Mouse (Mus musculus): Measurements from ENCODE around the gene Adrm1.

DNA sequence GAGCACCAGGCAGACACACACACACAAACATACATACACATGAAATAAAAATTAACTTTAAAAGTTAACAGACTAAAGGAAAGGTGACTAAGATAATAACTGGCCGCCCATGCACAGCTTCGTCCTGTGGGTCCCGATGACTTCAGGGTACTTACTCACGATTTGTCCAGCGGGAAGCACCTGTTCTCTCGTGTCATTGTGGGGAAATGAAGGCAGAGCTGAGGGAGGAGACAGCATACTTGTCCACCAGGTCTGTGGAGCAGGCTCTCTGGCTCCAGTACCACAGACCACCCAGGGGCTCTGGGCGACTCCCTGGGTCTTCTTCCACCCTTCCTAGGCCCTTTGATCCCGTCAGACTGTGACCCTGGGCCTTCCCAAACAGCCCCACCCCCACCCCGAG, 30.0 kb downstream of the Adrm1 start:
- TF ChIP-seq POLR2A (IDR thresholded peaks at IDR 0.05; ENCODE audit: insufficient read depth, low read depth, low read length) (no peak), CTCF (IDR thresholded peaks at IDR 0.05; ENCODE audit: insufficient read depth, low read depth, low read length) (no peak)
